Mouse (Mus musculus) hindbrain, embryonic 14.5 days (tissue): ENCODE results near the gene Tex50. TPM values are rescaled to one million over a fixed set of nuclear protein-coding genes. Genes with fewer than 3 reads are reported as not detected.

Experiments
- ATAC-seq: fragments of 200-750 bp; cut with Nextera tagmentation; 2 replicates; pipeline ENCODE4 v1.8.0; 2017; ENCODE audit warnings: moderate number of reproducible peaks, mild to moderate bottlenecking, moderate TSS enrichment, moderate library complexity; ENCODE audit not compliant: low FRiP score
- DNase-seq: peaks from one replicate; pipeline ENCODE4 v3.0.0-alpha.2; 2015; ENCODE audit warnings: low spot score
- H3K27ac ChIP-seq: fragments of 300-500 bp; sonication (generic); 2 replicates; pipeline ENCODE4 v1.5.1; 2014; ENCODE audit warnings: mild to moderate bottlenecking, moderate library complexity
- H3K27me3 ChIP-seq: fragments of 300-500 bp; sonication (generic); 2 replicates; pipeline ENCODE4 v1.6.1; 2014; ENCODE audit warnings: mild to moderate bottlenecking, low read length, mixed read lengths; ENCODE audit not compliant: control insufficient read depth, insufficient read depth
- H3K36me3 ChIP-seq: fragments of 300-500 bp; sonication (generic); replicated peaks from 2 replicates; pipeline ENCODE4 v1.6.1; 2014; ENCODE audit not compliant: control insufficient read depth, insufficient read depth
- H3K4me1 ChIP-seq: fragments of 300-500 bp; sonication (generic); replicated peaks from 2 replicates; pipeline ENCODE4 v1.6.1; 2014; ENCODE audit warnings: antibody characterized with exemption, low read length, mixed read lengths; ENCODE audit not compliant: control insufficient read depth, insufficient read depth
- H3K4me2 ChIP-seq: fragments of 300-500 bp; sonication (generic); replicated peaks from 2 replicates; pipeline ENCODE4 v1.6.1; 2014; ENCODE audit warnings: mild to moderate bottlenecking, moderate library complexity
- H3K4me3 ChIP-seq: fragments of 300-500 bp; sonication (generic); replicated peaks from 2 replicates; pipeline ENCODE4 v1.5.1; 2014; ENCODE audit warnings: mild to moderate bottlenecking, low read length
- H3K9ac ChIP-seq: fragments of 300-500 bp; sonication (generic); 2 replicates; pipeline ENCODE4 v1.6.1; 2014
- H3K9me3 ChIP-seq: fragments of 300-500 bp; sonication (generic); 2 replicates; pipeline ENCODE4 v1.6.1; 2016; ENCODE audit warnings: low read length; ENCODE audit not compliant: control insufficient read depth
- WGBS: fragments of 180-500 bp; shearing (Covaris S2); extraction: QIAGEN DNeasy Blood & Tissue Kit; methylation state at CpG from one replicate; pipeline ENCODE4 v1.1.7; 2014; 5-methylcytosine and 5-hydroxymethylcytosine counted together
- polyA plus RNA-seq: library from polyadenylated mRNA; unstranded; fragments of >200 nt; fragmentation: Nextera tagmentation; extraction: Ambion mirVana; gene quantifications from 2 replicates; pipeline ENCODE4 v1.2.1, GENCODE M21; 2014

The Tex50 gene
- polyA plus RNA-seq, 1 experiment from 2014 or later: 0.66 TPM

GRCm38 (mm10) chr1:161139496-161139895, 19.6 kb downstream of the Tex50 start:
- Histone ChIP-seq H3K27me3 (0 out of 2 replicates have a peak, but pooled peaks cover 4% of the 10 kb centered on the region), H3K9me3 (no peaks in the 10 kb centered on the region), H3K27ac (no peak overlapping the region), H3K4me1 (peaks cover 7% of the 10 kb centered on the region; the same call in 1 of the 2 replicates), H3K9ac (no peak overlapping the region), H3K36me3 (no peaks in the 10 kb centered on the region), H3K4me3 (no peak overlapping the region), H3K4me2 (no peak overlapping the region)
- DNase-seq: no peak
- ATAC-seq: no peak
- 90% methylated on average over 2 of the region's 2 CpGs for WGBS

- peak within 1 kb of the TSS; percentile 82 for H3K27ac ChIP-seq
- H3K9me3 ChIP-seq: no peaks in the 10 kb centered on the region
- peaks cover 16% of the 10 kb centered on the region for H3K4me1 ChIP-seq
- H3K4me2 ChIP-seq: peak within 1 kb of the TSS; percentile 81
- 3% methylated on average over 41 of the region's 41 CpGs for WGBS
- peak within 1 kb of the TSS; percentile 64 for H3K4me3 ChIP-seq
- peak within 1 kb of the TSS; percentile 75 for H3K9ac ChIP-seq
- H3K36me3 ChIP-seq: peaks cover 5% of the 10 kb centered on the region; the same call in 1 of the 2 replicates
- DNase-seq (peak; percentile 97), ATAC-seq (peak; percentile 98)
- peaks cover 5% of the 10 kb centered on the region; the same call in 1 of the 2 replicates for H3K27me3 ChIP-seq
Observed at GRCm38 (mm10) chr1:161130726-161131664, 28.1 kb downstream of the Tex50 start, which contains the start of gene Klhl20. Klhl20 (minus strand) TSS chr1:161131511.

- Histone ChIP-seq H3K9me3 (no peaks in the 10 kb centered on the region), H3K4me3 (no peak overlapping the region), H3K27ac (no peak overlapping the region), H3K36me3 (peaks cover 5% of the 10 kb centered on the region; the same call in 1 of the 2 replicates), H3K9ac (no peak overlapping the region), H3K4me2 (no peak overlapping the region), H3K4me1 (peaks cover 16% of the 10 kb centered on the region), H3K27me3 (no peaks in the 10 kb centered on the region)
- DNase-seq (no peak), ATAC-seq (no peak)
- 73% methylated on average over 1 of the region's 1 CpGs for WGBS
Observed at GRCm38 (mm10) chr1:161126461-161126860, 32.7 kb downstream of the Tex50 start.

GRCm38 (mm10) chr1:161122661-161123418, 36.3 kb downstream of the Tex50 start:
- Histone ChIP-seq H3K4me2 (no peak overlapping the region), H3K27ac (no peak overlapping the region), H3K9ac (no peak overlapping the region), H3K4me1 (0 out of 2 replicates have a peak, but pooled peaks cover 2% of the 10 kb centered on the region), H3K27me3 (no peaks in the 10 kb centered on the region), H3K36me3 (peaks cover 9% of the 10 kb centered on the region; the same call in 1 of the 2 replicates), H3K4me3 (no peak overlapping the region), H3K9me3 (no peaks in the 10 kb centered on the region)
- no peak for ATAC-seq
- DNase-seq: no peak
- WGBS: 88% methylated on average over 10 of the region's 10 CpGs

GRCm38 (mm10) chr1:161114591-161114990, 44.5 kb downstream of the Tex50 start:
- Histone ChIP-seq H3K4me2 (no peak overlapping the region), H3K4me3 (no peak overlapping the region), H3K4me1 (no peaks in the 10 kb centered on the region), H3K36me3 (peaks cover under 1% of the 10 kb centered on the region), H3K27ac (no peak overlapping the region), H3K9me3 (no peaks in the 10 kb centered on the region), H3K9ac (no peak overlapping the region), H3K27me3 (no peaks in the 10 kb centered on the region)
- DNase-seq (no peak), ATAC-seq (no peak)

- H3K9me3 ChIP-seq: no peaks in the 10 kb centered on the region
- H3K27me3 ChIP-seq: no peaks in the 10 kb centered on the region
- H3K4me1 ChIP-seq: no peaks in the 10 kb centered on the region
- peaks cover 37% of the 10 kb centered on the region for H3K36me3 ChIP-seq
- ATAC-seq (no peak), DNase-seq (no peak)
- no peak overlapping the region for H3K4me2 ChIP-seq
- H3K9ac ChIP-seq: no peak overlapping the region
- WGBS: 84% methylated on average over 8 of the region's 8 CpGs
- H3K4me3 ChIP-seq: no peak overlapping the region
- no peak overlapping the region for H3K27ac ChIP-seq
Observed at GRCm38 (mm10) chr1:161109216-161109615, 49.9 kb downstream of the Tex50 start.

Other genes starting within 250 kb of the Tex50 start
- gene Serpinc1, start 180.7 kb downstream of the Tex50 start, polyA plus RNA-seq: 2.4 and 3.3 TPM in 2 replicates
- 16.3 and 18.6 TPM in 2 replicates for gene Zbtb37, start 124.5 kb downstream of the Tex50 start, polyA plus RNA-seq
- gene Dars2, start 88.7 kb downstream of the Tex50 start, polyA plus RNA-seq: 28.3 and 30.8 TPM in 2 replicates
- 9.4 and 10.8 TPM in 2 replicates for gene Cenpl, start 88.6 kb downstream of the Tex50 start, polyA plus RNA-seq
- gene Klhl20, start 27.8 kb downstream of the Tex50 start, polyA plus RNA-seq: 20.3 and 23.2 TPM in 2 replicates
- gene Ankrd45, start 16.6 kb downstream of the Tex50 start, polyA plus RNA-seq: 25.1 and 29.8 TPM in 2 replicates
- 188 and 199 TPM in 2 replicates for gene Prdx6, start 91.9 kb upstream of the Tex50 start, polyA plus RNA-seq
- 0.11 TPM in 1 of 2 replicates, not detected in the other for gene Tnfsf4, start 236.1 kb upstream of the Tex50 start, polyA plus RNA-seq